Mouse (Mus musculus) activated CD4-positive, CD25-positive, alpha-beta regulatory T cell, adult 9 weeks (primary cell): ENCODE data around the gene Vma21. TPM values are rescaled to one million over a fixed set of nuclear protein-coding genes. Genes with fewer than 3 reads are reported as not detected.

ENCODE experiments used
- polyA plus RNA-seq: library from polyadenylated mRNA; unstranded; fragments of 100-300 nt; shearing (Covaris generic); gene quantifications from one replicate; pipeline ENCODE4 v1.2.1, GENCODE M21; 2017

Gene Vma21
- 42.2 TPM for polyA plus RNA-seq

GRCm38 (mm10) chrX:71815631-71816345, at the start of gene Vma21:
TSS of gene Vma21 (plus strand) at chrX:71815924.

Other genes starting within 250 kb of the Vma21 start
- gene Gpr50, start 152.3 kb upstream of the Vma21 start, polyA plus RNA-seq, result not detected
- 0.62 TPM for gene Gm1141, start 105.1 kb downstream of the Vma21 start, polyA plus RNA-seq
- gene Prrg3, start 146.7 kb downstream of the Vma21 start, polyA plus RNA-seq, result 0.05 TPM
- gene Fate1, start 157.1 kb downstream of the Vma21 start, polyA plus RNA-seq, result not detected
- not detected for gene Cnga2, start 175.9 kb downstream of the Vma21 start, polyA plus RNA-seq